Mouse (Mus musculus): ENCODE results near the gene Cth.
A peak's percentile ranks its signal among the peaks of the same experiment; 100 is the strongest.
"Not testable (repeated sequence)": the region's sequence is repeated elsewhere in the genome, so short reads cannot be mapped to it uniquely, and the experiment has no call there.

Cth gene

DNA sequence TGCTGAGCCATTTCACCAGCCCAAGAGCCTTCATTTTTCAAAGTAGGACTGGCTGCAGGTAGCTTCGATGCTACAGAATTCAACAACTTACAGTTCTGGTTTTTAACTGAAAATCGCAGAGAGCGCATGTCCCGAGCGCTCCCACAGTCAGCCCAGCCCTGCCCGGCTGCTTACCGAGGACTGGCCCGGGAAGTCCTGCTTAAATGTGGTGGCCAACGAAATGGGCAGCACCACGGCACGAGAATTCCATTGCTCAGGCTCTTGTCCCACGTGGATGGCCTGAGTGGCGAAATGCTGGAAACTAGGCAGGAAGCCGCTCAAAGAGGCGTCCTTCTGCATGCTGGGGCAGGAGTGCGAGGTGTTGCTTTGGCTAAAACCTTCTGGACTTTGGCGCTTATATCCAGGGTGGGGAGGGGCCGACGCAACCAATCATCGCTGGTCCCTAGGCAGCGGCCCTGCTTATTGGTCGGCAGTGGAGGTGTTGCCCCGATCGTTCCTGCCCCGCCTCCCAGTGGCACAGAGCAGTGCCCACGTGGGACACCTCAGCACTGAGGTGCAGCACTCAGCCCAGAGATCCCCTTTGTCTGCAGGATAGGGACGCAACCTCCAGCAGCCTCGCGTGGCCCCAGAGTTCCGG lies at the start of gene Cth:
Gene Cth (minus strand): TSS at position 386 of the 637 bp plus-strand sequence.
- peak; percentile 42 to 44 for DNase-seq (ENCODE audit: low spot score in 2 of 2)

DNA sequence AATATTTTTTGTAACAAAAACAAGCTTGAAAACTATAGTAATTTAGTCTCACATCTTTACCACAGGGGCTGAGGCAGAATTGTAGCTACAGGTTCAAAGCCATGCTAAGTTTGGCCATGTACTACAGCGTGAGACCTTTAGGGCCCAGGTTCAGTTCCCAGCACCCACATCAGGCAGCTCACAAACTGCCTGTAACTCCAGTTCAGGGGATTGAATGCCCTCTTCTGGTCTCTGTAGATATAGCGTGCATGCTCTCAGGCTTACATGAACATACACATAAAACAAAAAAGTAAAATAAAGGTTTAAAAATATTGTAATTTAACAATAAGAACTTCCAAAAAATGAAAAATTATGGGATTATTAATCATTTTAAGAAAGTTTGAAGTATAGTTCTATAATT lies 48.4 kb upstream of the Cth start:
- no peak for DNase-seq (ENCODE audit: low spot score in 2 of 2)

DNA sequence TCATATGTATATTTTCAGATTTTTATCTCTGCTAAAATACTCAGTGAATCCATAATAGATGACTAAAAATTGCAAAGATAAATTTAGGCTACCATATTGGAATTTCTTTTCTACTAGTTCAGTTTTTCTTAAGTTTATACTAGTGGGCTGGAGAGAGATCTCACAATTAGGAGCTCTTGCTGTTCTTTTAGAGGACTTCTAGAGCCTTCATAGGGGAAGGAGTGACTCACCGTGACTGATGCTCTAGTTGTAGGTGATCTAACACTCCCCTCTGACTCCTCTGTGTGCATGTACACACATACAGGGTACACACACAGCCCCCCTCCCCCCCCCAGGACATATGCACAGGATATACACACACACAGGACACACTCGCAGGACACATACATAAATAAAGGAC lies 46.3 kb upstream of the Cth start:
- DNase-seq (ENCODE audit: low spot score in 2 of 2) = no peak

DNA sequence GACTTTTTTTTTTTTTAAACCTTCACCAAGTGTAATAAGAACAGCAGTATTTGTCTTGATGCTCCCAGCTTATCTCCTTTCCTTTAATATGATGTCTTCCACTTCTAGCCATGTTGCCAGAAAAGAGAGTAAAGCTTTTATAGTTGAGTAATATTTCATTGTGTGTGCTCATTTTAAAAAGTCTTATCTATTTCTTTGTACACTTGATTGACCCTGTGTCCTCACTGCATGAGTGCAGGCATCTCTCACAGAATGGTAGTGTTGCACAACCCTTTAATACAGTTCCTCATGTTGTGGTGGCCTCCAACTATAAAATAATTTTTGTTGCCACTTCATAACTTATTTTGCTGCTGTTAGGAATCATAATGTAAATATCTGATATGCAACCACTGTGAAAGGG lies 32.4 kb upstream of the Cth start:
- DNase-seq (ENCODE audit: low spot score in 2 of 2) = no peak

GRCm38 (mm10) chr3:157956201-157956600 lies 31.3 kb upstream of the Cth start:
- DNase-seq (ENCODE audit: low spot score in 2 of 2) = no peak

GRCm38 (mm10) chr3:157955466-157955865 lies 30.6 kb upstream of the Cth start:
- no peak for DNase-seq (ENCODE audit: low spot score in 2 of 2)

DNA sequence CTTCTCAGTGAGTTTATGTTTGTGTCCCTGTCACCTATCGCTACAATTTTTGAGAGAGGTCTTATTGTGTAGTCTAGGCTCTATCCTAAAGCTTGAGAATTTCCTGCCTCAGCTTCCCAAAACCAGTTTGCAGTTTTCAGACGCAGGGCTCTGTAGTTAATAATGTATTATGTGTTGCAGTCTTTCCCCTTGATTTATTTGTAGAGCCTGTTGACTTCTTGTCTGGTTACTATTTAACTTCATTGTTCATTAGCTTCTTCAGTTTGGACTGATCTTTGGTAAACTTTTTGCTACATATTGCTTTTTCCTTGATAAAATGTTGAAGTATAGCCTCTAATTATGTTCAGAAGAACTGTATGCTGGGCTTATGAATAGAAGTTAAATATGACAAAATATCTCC lies 27.8 kb upstream of the Cth start:
- DNase-seq (ENCODE audit: low spot score in 2 of 2) = no peak

GRCm38 (mm10) chr3:157947383-157948280 lies 22.8 kb upstream of the Cth start:
- peak; percentile 35 to 38 for DNase-seq (ENCODE audit: low spot score in 2 of 2)

DNA sequence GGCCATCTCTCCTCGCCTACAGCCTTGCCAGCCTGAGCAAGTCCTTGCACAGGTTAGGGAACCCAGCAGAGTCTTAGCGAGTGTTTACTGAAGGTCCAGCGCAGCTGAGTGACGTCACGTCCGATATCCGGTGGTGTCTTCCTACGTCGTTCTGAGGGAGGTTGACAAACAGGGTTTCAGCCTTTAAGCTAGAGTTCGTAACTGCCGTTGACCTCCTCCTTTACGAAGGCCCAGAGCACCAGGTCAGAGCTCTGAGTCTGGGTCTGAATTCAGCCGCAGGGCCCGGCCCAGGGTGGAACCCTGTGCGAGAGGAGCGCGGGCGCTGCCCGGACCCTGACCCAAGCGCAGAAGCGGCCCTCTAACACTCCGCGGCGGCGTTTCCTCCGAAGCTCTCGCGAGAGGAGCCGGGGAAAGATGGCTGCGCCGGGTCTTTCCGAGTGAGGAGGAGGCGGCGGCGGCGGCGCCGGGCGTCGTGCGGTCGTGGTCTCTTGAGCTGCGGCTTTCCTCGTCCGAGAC lies 22.0 kb upstream of the Cth start, which contains the start of gene Ankrd13c:
Gene Ankrd13c (plus strand): TSS at position 397 of the 516 bp plus-strand sequence.
- peak; percentile 83 to 89 for DNase-seq (ENCODE audit: low spot score in 2 of 2)

DNA sequence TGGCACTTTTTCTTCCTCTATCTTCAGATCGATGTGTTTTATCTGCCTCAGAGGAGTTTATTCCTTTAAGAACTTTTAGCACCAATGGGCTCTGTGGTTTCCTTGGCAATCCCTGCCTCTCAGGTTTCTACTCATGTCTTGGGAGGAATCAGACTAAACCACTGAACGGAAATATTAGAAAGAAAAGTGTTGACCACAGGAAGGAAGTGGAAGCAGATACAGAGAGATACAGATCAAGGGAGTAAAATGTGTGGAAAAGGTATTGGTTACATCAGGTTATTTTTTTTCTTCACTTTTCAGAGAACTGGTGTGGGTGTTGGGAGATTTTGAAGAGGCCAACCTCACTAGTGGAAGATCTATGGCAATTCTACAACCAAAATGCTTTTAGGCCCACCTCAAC lies 13.7 kb upstream of the Cth start:
- DNase-seq (ENCODE audit: low spot score in 2 of 2) = no peak

GRCm38 (mm10) chr3:157934301-157934823 lies 9.5 kb upstream of the Cth start:
- DNase-seq (ENCODE audit: low spot score in 2 of 2) = no peak

DNA sequence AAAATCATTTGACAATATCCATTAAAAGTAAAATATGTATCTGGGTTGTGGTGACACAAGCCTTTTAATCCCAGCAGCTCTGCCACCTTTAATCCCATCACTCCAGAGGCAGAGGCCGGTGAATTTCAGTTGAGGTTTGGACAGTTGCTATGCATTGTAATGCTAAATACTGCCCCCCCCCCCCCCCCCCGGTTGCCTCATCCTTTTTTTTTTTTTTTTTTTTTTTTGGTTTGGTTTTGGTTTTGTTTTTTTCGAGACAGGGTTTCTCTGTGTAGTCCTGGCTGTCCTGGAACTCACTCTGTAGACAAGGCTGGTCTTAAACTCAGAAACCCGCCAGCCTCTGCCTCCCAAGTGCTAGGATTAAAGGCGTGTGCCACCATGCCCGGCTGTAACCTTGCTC lies 8.3 kb upstream of the Cth start:
- not testable (repeated sequence) for DNase-seq (ENCODE audit: low spot score in 2 of 2)

DNA sequence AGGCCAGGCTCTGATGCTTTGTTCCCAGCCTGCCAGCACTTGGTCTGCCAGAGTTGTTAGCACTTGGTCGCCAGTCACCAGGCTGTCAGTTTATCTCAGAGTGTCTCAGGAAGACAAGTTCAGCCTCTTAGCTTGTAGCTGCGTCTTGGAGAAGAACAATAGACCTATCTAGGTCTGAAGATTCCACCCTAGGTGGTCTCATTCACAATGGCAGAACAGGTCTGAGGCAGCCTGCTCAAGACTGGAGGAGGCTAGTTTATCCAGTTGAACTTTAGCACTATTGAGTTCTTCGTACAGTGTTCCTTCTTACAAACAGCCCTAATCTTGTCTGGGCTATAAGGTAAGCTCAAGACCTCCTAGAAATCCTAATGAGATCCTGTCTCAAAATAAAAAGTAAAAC lies 7.2 kb upstream of the Cth start:
- no peak for DNase-seq (ENCODE audit: low spot score in 2 of 2)

DNA sequence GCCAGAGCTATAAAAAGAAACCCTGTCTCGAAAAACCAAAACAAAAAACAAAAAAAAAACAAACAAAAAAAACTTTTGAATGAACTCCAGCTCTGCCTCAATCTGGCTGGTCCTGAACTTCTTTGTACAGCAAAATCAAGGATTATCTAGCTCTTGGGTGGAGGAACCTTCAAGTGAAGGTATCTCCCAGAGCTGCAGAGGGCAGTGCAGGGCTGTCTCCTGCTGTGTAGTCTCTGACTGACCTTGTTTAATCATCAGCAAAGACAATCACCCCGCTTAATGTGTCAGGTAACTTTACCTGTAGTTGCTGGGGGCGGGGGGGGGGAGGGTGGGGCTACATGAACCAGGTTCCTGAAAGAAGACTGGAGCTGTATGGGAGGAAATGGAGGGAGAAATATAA lies 6.7 kb upstream of the Cth start:
- no peak for DNase-seq (ENCODE audit: low spot score in 2 of 2)

- no peak for DNase-seq (ENCODE audit: low spot score in 2 of 2)
Observed at GRCm38 (mm10) chr3:157929417-157929816, 4.5 kb upstream of the Cth start.

DNA sequence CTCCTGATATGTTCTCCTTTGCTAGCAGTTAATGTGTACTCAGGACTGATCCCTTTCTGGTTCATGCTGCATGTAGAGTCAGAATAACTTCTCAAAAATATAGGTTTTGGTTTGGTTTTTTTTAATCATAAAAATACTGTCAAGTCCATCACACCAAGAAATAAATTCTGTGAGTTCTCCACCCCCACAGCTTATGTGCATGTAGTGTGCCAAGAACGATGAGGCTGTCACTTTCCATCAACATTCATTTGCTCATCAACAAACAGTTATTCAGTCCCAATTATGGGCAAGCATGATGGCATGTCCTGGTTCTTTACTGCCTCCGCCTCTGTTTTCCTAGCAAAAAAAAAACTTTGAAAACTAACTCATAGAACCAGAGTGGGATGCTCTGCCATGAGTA lies 3.9 kb upstream of the Cth start:
- DNase-seq (ENCODE audit: low spot score in 2 of 2) = no peak

- no peak for DNase-seq (ENCODE audit: low spot score in 2 of 2)
Observed at GRCm38 (mm10) chr3:157926761-157927160, 1.9 kb upstream of the Cth start.

DNA sequence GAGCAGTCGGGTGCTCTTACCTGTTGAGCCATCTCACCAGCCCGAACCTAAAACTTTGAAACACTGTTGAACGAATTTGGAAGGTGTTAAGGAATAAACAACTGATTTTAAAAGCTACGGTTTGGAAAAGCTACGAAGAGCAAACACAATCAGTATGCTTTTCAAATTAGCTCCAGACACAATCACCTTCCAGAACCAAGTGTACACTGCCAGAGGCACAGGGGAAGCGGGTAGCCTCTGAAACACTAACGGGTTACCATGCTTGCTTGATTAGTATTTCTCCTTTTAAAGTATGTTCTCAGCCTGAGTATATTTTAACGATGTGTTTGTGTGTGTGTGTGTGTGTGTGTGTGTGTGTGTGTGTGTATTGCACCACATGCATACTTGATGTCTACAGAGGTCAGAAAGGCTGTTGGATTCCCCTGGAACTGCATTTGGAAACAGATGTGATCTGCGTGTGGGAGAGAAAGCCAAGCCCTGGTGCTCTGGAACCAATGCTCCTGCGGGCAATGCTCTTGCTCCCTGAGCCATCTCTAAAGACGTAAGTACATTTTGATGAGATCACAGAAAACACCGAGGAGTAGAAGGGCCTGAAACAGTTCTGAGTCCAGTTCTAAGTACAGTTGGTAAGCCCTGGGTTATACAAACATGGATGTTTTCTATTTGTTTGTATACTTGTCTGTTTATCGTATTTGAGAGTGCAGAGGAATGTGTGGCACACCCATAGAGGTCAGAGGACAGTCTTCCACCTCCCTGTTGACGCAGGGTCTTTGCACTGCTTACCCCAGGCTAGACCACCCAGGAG lies 1.0 kb upstream of the Cth start:
- DNase-seq (ENCODE audit: low spot score in 2 of 2) = no peak

- no peak for DNase-seq (ENCODE audit: low spot score in 2 of 2)
Observed at GRCm38 (mm10) chr3:157923268-157923835, 1.5 kb downstream of the Cth start.

DNA sequence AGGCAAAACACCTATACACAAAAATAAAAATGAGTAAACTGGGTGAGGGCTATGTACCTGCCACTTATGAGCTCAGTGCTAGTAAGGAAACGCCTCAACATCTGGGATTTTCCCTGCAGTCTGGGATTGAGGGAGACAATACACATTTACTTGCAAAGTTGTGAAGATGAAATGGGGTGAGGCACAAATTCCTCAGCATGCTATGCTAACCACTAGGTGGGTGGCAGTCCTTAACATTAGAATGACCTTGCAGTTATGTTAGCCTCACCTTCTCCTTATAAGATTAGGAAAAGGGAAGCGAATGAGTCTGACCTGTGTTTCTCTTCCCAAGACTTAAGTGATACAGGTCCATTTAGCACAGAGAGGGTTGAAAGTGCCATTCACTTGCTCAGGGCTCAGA lies 3.5 kb downstream of the Cth start:
- no peak for DNase-seq (ENCODE audit: low spot score in 2 of 2)

DNA sequence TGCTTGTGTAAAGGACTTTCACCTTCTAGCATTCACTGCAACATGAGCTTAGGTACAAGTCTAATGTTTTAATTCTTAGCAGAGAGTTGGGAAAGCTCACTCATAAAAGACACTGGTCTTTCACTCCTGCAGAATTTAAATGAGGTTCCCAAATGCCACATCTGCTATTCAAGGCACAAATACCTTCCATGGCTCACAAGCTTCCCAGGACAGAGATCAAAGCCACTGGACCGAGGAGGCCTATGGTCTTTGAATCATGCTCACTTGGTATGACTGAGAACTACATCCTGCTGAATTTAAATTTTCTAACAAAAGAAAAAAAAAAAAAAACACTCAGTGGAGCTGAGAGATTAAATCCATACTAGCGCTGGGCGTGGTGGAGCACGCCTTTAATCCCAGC lies 8.5 kb downstream of the Cth start:
- DNase-seq (ENCODE audit: low spot score in 2 of 2) = no peak

DNA sequence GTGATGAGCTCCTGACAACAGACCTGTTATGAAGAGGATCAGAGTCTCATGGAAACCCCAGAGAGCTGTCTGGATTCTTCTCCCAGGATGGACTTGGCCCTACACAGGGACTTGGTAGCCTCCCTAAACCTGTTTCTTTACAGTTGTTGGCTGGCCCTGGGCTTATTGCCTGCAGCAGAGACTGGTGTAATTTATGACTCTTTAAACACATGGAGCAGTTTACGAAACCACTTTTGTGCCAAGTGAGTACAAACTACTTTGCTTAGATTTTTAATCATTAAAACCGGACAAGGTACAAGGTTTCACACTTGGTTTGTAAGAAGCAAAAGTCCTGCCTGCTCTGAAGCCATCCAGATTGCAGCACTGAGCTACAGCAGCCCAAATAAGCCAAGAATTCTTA lies 12.7 kb downstream of the Cth start:
- DNase-seq (ENCODE audit: low spot score in 2 of 2) = no peak
